Mouse (Mus musculus) cortical plate, adult 2 months (tissue): ENCODE data around the gene A3galt2.

Experiments used
- CTCF ChIP-seq: fragments of 200-500 bp; IDR thresholded peaks from 2 replicates; pipeline ENCODE4 v1.5.1; 2011; ENCODE audit warnings: mild to moderate bottlenecking, control low read depth, low read length; ENCODE audit not compliant: insufficient read depth; ENCODE audit errors: extremely low read depth
- POLR2A ChIP-seq: fragments of 200-500 bp; IDR thresholded peaks from 2 replicates; pipeline ENCODE4 v1.6.1; 2011; ENCODE audit warnings: mild to moderate bottlenecking, low read length, control low read depth; ENCODE audit not compliant: insufficient read depth; ENCODE audit errors: extremely low read depth

- TF ChIP-seq POLR2A (no peak), CTCF (no peak)
Measured at GRCm38 (mm10) chr4:128737137-128737589, 18.0 kb upstream of the A3galt2 start.
